Mouse (Mus musculus): ENCODE measurements at regions not wholly inside any gene's neighbourhood (a gene's known extent, or its start where the extent isn't known, plus 50 kb on each side); places are given as distances from the start of the nearest gene placed in this dataset.

DNA sequence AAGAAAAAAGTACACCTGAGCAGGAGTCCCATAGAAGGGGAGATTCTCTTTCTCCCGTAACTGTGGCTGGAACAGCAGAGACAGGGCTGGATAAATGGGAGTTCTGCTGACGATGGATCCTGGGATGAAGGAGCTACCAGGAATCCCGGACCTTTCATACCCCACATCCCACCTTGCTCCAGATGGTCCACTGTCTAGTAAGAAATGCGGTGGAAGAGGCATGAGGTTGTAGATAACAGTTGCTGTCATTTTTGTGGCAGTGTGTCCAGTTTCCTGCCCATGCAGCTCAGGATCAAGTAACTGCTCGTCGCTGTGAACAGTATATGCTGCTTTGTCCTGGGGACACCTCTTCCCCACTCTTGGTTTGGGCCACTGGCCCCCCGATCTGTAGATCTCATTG lies 190.1 kb upstream of the Mphosph6 start:
- Histone ChIP-seq H3K4me3 (ENCODE audit: insufficient read depth, low read length) (no peak overlapping the region), H3K4me1 (ENCODE audit: control insufficient read depth, insufficient read depth, low read length) (no peaks in the 10 kb centered on the region), H3K27ac (ENCODE audit: insufficient read depth, low read length) (no peak overlapping the region)
- TF ChIP-seq CTCF (IDR thresholded peaks at IDR 0.05; ENCODE audit: extremely low read depth, insufficient read depth, low read length): no peak
- no peak for TF ChIP-seq POLR2A (IDR thresholded peaks at IDR 0.05; ENCODE audit: extremely low read depth, insufficient read depth, low read length)

- Histone ChIP-seq H3K27ac (ENCODE audit: insufficient read depth, low read length) (no peak overlapping the region), H3K4me1 (ENCODE audit: control insufficient read depth, insufficient read depth, low read length) (no peaks in the 10 kb centered on the region), H3K4me3 (ENCODE audit: insufficient read depth, low read length) (no peak overlapping the region)
- no peak for TF ChIP-seq POLR2A (IDR thresholded peaks at IDR 0.05; ENCODE audit: extremely low read depth, insufficient read depth, low read length)
- no peak for TF ChIP-seq CTCF (IDR thresholded peaks at IDR 0.05; ENCODE audit: extremely low read depth, insufficient read depth, low read length)
Measured at GRCm38 (mm10) chr8:117988781-117989180, 187.0 kb upstream of the Mphosph6 start.

DNA sequence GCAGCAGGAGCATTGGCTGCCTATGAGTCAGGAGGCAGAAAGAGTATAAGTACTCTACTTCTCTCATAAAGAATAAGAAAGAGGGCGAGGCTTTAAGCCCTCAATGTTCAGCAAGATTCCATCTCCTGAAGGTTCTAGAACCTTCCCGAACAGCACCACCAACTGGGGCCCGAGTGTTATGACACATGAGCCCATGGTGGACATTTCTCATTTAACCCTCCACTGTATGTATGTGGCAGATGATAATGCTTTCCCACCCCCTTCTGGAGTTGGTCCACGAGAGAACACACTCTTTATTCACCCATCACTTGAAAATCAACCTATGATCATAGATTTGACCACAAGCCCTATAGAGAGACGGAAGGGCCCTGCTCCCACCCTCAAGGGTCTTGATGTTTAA lies 166.6 kb upstream of the Mphosph6 start:
- no peaks in the 10 kb centered on the region for H3K4me1 ChIP-seq (ENCODE audit: control insufficient read depth, insufficient read depth, low read length)
- H3K27ac ChIP-seq (ENCODE audit: insufficient read depth, low read length): no peak overlapping the region
- no peak overlapping the region for H3K4me3 ChIP-seq (ENCODE audit: insufficient read depth, low read length)
- no peak for TF ChIP-seq POLR2A (IDR thresholded peaks at IDR 0.05; ENCODE audit: extremely low read depth, insufficient read depth, low read length)
- TF ChIP-seq CTCF (IDR thresholded peaks at IDR 0.05; ENCODE audit: extremely low read depth, insufficient read depth, low read length): no peak

- TF ChIP-seq POLR2A (IDR thresholded peaks at IDR 0.05; ENCODE audit: extremely low read depth, insufficient read depth, low read length): no peak
- TF ChIP-seq CTCF (IDR thresholded peaks at IDR 0.05; ENCODE audit: extremely low read depth, insufficient read depth, low read length): no peak
- Histone ChIP-seq H3K4me1 (ENCODE audit: control insufficient read depth, insufficient read depth, low read length) (no peaks in the 10 kb centered on the region), H3K4me3 (ENCODE audit: insufficient read depth, low read length) (no peak overlapping the region), H3K27ac (ENCODE audit: insufficient read depth, low read length) (no peak overlapping the region)
Measured at GRCm38 (mm10) chr8:117966556-117966955, 164.8 kb upstream of the Mphosph6 start.

DNA sequence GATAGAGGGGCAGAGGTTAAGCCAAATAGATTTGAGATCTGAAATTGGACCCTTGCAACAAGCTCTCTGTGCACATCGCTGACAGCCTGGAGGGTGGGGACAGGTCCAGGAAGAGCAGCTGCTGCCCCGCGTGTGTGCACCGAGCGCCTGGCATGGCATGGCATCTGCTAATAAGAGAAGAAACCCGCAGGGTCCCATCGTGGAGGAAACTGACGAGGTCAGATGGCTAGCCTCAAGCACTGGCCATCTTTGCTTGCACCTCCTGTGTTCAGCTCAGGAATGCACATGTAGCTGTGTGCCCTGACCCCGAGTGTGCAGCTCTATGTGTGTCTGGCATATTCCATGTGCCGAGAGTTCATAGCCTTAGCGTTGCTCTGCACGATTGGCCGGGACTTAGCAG lies 161.7 kb upstream of the Mphosph6 start:
- TF ChIP-seq POLR2A (IDR thresholded peaks at IDR 0.05; ENCODE audit: extremely low read depth, insufficient read depth, low read length) (no peak), CTCF (IDR thresholded peaks at IDR 0.05; ENCODE audit: extremely low read depth, insufficient read depth, low read length) (no peak)
- H3K4me1 ChIP-seq (ENCODE audit: control insufficient read depth, insufficient read depth, low read length): no peaks in the 10 kb centered on the region
- H3K27ac ChIP-seq (ENCODE audit: insufficient read depth, low read length): no peak overlapping the region
- H3K4me3 ChIP-seq (ENCODE audit: insufficient read depth, low read length): no peak overlapping the region

DNA sequence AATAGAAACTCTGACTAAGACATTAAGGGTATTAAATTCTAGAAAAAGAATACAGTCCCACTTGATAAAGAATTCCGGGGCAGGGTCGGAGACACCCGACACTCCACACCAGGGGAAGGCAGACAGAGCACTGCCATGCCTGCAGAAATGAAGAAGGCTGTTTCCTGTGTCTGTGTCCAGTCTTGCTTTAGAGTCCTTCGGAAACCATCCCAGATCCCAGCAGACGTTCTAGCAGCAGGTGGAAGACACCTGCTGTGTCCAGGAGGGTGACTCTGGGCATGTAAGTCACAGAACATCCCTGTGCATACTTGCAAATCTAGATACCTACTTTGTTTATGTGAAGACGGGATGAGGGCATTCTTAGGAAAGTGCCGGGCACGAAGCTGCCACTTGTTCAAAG lies 160.9 kb upstream of the Mphosph6 start:
- no peak for TF ChIP-seq POLR2A (IDR thresholded peaks at IDR 0.05; ENCODE audit: extremely low read depth, insufficient read depth, low read length)
- TF ChIP-seq CTCF (IDR thresholded peaks at IDR 0.05; ENCODE audit: extremely low read depth, insufficient read depth, low read length): no peak

GRCm38 (mm10) chr8:117959501-117959900 lies 157.8 kb upstream of the Mphosph6 start:
- Histone ChIP-seq H3K27ac (ENCODE audit: insufficient read depth, low read length) (no peak overlapping the region), H3K4me1 (ENCODE audit: control insufficient read depth, insufficient read depth, low read length) (no peaks in the 10 kb centered on the region), H3K4me3 (ENCODE audit: insufficient read depth, low read length) (no peak overlapping the region)
- TF ChIP-seq POLR2A (IDR thresholded peaks at IDR 0.05; ENCODE audit: extremely low read depth, insufficient read depth, low read length) (no peak), CTCF (IDR thresholded peaks at IDR 0.05; ENCODE audit: extremely low read depth, insufficient read depth, low read length) (no peak)

More for the DNA sequence above, 160.9 kb upstream of the Mphosph6 start:
- Histone ChIP-seq H3K4me1 (ENCODE audit: control insufficient read depth, insufficient read depth, low read length) (no peaks in the 10 kb centered on the region), H3K27ac (ENCODE audit: insufficient read depth, low read length) (no peak overlapping the region), H3K4me3 (ENCODE audit: insufficient read depth, low read length) (no peak overlapping the region)

DNA sequence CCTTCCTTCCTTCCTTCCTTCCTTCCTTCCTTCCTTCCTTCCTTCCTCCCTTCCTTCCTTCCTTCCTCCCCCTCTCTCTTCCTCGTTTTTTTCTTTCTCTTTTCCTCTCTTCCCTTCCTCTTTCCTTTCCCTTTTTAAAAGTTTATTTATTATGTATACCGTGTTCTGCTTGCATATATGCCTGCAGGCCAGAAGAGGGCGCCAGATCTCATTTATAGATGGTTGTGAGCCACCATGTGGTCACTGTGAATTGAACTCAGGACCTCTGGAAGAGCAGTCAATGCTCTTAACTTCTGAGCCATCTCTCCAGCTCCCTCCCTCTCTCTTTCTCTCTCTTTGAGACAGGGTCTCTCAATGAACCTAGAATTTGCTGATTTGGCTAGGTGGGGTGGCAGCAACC lies 157.2 kb upstream of the Mphosph6 start:
- TF ChIP-seq POLR2A (IDR thresholded peaks at IDR 0.05; ENCODE audit: extremely low read depth, insufficient read depth, low read length): no peak
- 0 out of 2 replicates have a peak, but pooled peaks have one; percentile 11 for TF ChIP-seq CTCF (IDR thresholded peaks at IDR 0.05; ENCODE audit: extremely low read depth, insufficient read depth, low read length)
- H3K4me3 ChIP-seq (ENCODE audit: insufficient read depth, low read length): no peak overlapping the region

GRCm38 (mm10) chr8:117951656-117952055 lies 149.9 kb upstream of the Mphosph6 start:
- H3K27ac ChIP-seq (ENCODE audit: insufficient read depth, low read length): no peak overlapping the region
- TF ChIP-seq POLR2A (IDR thresholded peaks at IDR 0.05; ENCODE audit: extremely low read depth, insufficient read depth, low read length) (no peak), CTCF (IDR thresholded peaks at IDR 0.05; ENCODE audit: extremely low read depth, insufficient read depth, low read length) (no peak)
- no peaks in the 10 kb centered on the region for H3K4me1 ChIP-seq (ENCODE audit: control insufficient read depth, insufficient read depth, low read length)
- no peak overlapping the region for H3K4me3 ChIP-seq (ENCODE audit: insufficient read depth, low read length)

More for the DNA sequence above, 157.2 kb upstream of the Mphosph6 start:
- Histone ChIP-seq H3K27ac (ENCODE audit: insufficient read depth, low read length) (no peak overlapping the region), H3K4me1 (ENCODE audit: control insufficient read depth, insufficient read depth, low read length) (no peaks in the 10 kb centered on the region)

- H3K4me3 ChIP-seq (ENCODE audit: insufficient read depth, low read length): no peak overlapping the region
- TF ChIP-seq CTCF (IDR thresholded peaks at IDR 0.05; ENCODE audit: extremely low read depth, insufficient read depth, low read length): no peak
- no peak for TF ChIP-seq POLR2A (IDR thresholded peaks at IDR 0.05; ENCODE audit: extremely low read depth, insufficient read depth, low read length)
Measured at GRCm38 (mm10) chr8:117946540-117946939, 144.8 kb upstream of the Mphosph6 start.

More at GRCm38 (mm10) chr8:117946540-117946939, 144.8 kb upstream of the Mphosph6 start:
- Histone ChIP-seq H3K27ac (ENCODE audit: insufficient read depth, low read length) (no peak overlapping the region), H3K4me1 (ENCODE audit: control insufficient read depth, insufficient read depth, low read length) (no peaks in the 10 kb centered on the region)
